ENCODE assay signal across 16 mouse cellular contexts in genomic region chr1:67099215-67099614, GRCm38 (mm10).
"Had no signal": no experiment of that assay in that cellular context is flagged by ENCODE, and none has a peak within 500 bp of the region (broad histone marks: within the 10 kb centered on the region; RNA-seq: fewer than 3 reads in every experiment).

No protein-coding gene starts in this region.

- H3K27ac ChIP-seq: neural tube, embryonic 13.5 days; neural tube, embryonic 15.5 days; stomach, embryonic 15.5 days; stomach, postnatal 0 days had no signal

- H3K4me2 ChIP-seq: neural tube, embryonic 13.5 days; neural tube, embryonic 15.5 days; stomach, embryonic 15.5 days had no signal

- H3K9ac ChIP-seq: neural tube, embryonic 13.5 days; neural tube, embryonic 15.5 days; stomach, embryonic 15.5 days had no signal

- H3K4me1 ChIP-seq: neural tube, embryonic 13.5 days; neural tube, embryonic 15.5 days; stomach, embryonic 15.5 days had no signal

- DNase-seq: retina, postnatal 1 day; right cerebral cortex, adult 18-20 months; right cerebral cortex, postnatal 14 days; right cerebral cortex, postnatal 25 days; right cerebral cortex, postnatal 4 days; spleen, adult 18-20 months; thymus, adult 18-20 months; thymus, adult 2 months; thymus, postnatal 14 days; thymus, postnatal 25 days; thymus, postnatal 36 days; thymus, postnatal 4 days had no signal

- H3K4me3 ChIP-seq: neural tube, embryonic 13.5 days; neural tube, embryonic 15.5 days; stomach, embryonic 15.5 days had no signal

- H3K36me3 ChIP-seq: neural tube, embryonic 13.5 days; neural tube, embryonic 15.5 days; stomach, embryonic 15.5 days had no signal

- H3K9me3 ChIP-seq: neural tube, embryonic 13.5 days; neural tube, embryonic 15.5 days; stomach, embryonic 15.5 days had no signal

- H3K27me3 ChIP-seq: neural tube, embryonic 13.5 days; neural tube, embryonic 15.5 days; stomach, embryonic 15.5 days had no signal
